Mouse (Mus musculus) adrenal gland, adult (tissue): ENCODE results near the gene Gm609.

ENCODE experiments used
- DNase-seq, 2 experiments: peaks; one replicate each; pipeline ENCODE4 v3.0.0; 2022 to 2023; ENCODE audit warnings: low spot score in 1 of 2; ENCODE audit not compliant: inconsistent age in 2 of 2

The Gm609 gene

GRCm38 (mm10) chr16:45397440-45397839, 95.3 kb downstream of the Gm609 start:
- DNase-seq, result no peak

- DNase-seq, result no peak
These were observed 100.5 kb downstream of the Gm609 start for GRCm38 (mm10) chr16:45392246-45392645.

GRCm38 (mm10) chr16:45391680-45392079, 101.1 kb downstream of the Gm609 start:
- no peak for DNase-seq

- DNase-seq, result no peak
These were observed 102.3 kb downstream of the Gm609 start for GRCm38 (mm10) chr16:45390286-45390956.

- no peak for DNase-seq
These were observed 102.9 kb downstream of the Gm609 start for GRCm38 (mm10) chr16:45389833-45390232.

GRCm38 (mm10) chr16:45389041-45389440, 103.7 kb downstream of the Gm609 start:
- DNase-seq, result no peak

- DNase-seq, result no peak
These were observed 111.0 kb downstream of the Gm609 start for GRCm38 (mm10) chr16:45381811-45382210.

- no peak for DNase-seq
These were observed 113.8 kb downstream of the Gm609 start for GRCm38 (mm10) chr16:45378959-45379358.

- DNase-seq, result no peak
These were observed 114.4 kb downstream of the Gm609 start for GRCm38 (mm10) chr16:45378147-45378943.

GRCm38 (mm10) chr16:45377332-45377731, 115.4 kb downstream of the Gm609 start:
- DNase-seq, result peak; percentile 31 to 65

GRCm38 (mm10) chr16:45376812-45377211, 116.0 kb downstream of the Gm609 start:
- DNase-seq, result no peak

GRCm38 (mm10) chr16:45376294-45376693, 116.5 kb downstream of the Gm609 start:
- DNase-seq, result no peak

GRCm38 (mm10) chr16:45375506-45376225, 117.1 kb downstream of the Gm609 start:
- DNase-seq, result no peak

- no peak for DNase-seq
These were observed 118.7 kb downstream of the Gm609 start for GRCm38 (mm10) chr16:45374074-45374473.

GRCm38 (mm10) chr16:45371076-45371475, 121.7 kb downstream of the Gm609 start:
- no peak for DNase-seq

GRCm38 (mm10) chr16:45369285-45369965, 123.3 kb downstream of the Gm609 start:
- no peak for DNase-seq

- DNase-seq, result no peak
These were observed 126.7 kb downstream of the Gm609 start for GRCm38 (mm10) chr16:45366111-45366510.

- no peak for DNase-seq
These were observed 127.4 kb downstream of the Gm609 start for GRCm38 (mm10) chr16:45365353-45365752.

- no peak for DNase-seq
These were observed 128.1 kb downstream of the Gm609 start for GRCm38 (mm10) chr16:45364627-45365026.

- no peak for DNase-seq
These were observed 129.2 kb downstream of the Gm609 start for GRCm38 (mm10) chr16:45363480-45364045.
